Mouse (Mus musculus): ENCODE results near the gene Pde4b.

Gene Pde4b

GRCm38 (mm10) chr4:102177258-102177657, 89.9 kb downstream of the Pde4b start:
- DNase-seq (ENCODE audit: low spot score in 2 of 2) = no peak

DNA sequence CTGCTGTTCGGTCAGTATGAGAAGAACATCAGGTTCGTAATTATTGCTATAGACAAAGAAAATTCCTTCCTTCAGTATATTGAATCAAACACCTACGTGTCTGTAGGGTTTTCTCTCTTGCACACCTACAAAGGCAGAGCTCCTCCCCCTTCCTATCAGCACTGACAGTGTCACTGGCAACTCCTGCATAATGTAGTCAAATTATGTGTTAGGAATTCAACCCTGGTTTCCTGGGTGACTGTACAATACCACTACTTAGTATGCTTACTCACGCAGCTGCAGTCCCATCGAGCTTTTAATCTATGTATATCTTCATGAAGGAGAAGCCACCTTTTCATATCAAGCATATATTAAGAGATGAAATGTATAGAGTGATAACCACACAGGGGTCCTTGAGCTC, 99.5 kb downstream of the Pde4b start:
- no peak for DNase-seq (ENCODE audit: low spot score in 2 of 2)

DNA sequence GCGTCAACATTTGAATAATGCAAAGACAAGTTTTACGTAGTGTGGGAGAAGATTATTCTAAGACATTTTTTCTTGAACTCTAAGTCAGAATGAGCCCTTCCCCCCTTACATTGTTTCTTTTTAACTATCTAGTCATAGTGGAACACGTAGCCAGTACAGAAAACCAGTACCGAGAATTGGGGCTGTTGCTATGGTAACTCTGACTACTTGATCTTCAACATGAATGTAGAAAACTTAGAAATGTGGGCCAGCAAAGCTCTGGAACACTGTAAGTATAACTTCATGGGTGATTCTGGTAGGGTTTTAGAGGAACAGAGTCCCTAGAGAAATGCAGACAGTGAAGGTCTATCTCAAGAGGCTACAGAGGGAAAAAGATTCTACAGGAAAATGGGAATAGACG, 110.4 kb downstream of the Pde4b start:
- DNase-seq (ENCODE audit: low spot score in 2 of 2) = no peak

- no peak for DNase-seq (ENCODE audit: low spot score in 2 of 2)
These were observed 122.4 kb downstream of the Pde4b start for GRCm38 (mm10) chr4:102209773-102210172.

- no peak for DNase-seq (ENCODE audit: low spot score in 2 of 2)
These were observed 139.4 kb downstream of the Pde4b start for GRCm38 (mm10) chr4:102226700-102227099.

- DNase-seq (ENCODE audit: low spot score in 2 of 2) = peak; percentile 26 to 43
These were observed 141.7 kb downstream of the Pde4b start for GRCm38 (mm10) chr4:102228953-102229586.

DNA sequence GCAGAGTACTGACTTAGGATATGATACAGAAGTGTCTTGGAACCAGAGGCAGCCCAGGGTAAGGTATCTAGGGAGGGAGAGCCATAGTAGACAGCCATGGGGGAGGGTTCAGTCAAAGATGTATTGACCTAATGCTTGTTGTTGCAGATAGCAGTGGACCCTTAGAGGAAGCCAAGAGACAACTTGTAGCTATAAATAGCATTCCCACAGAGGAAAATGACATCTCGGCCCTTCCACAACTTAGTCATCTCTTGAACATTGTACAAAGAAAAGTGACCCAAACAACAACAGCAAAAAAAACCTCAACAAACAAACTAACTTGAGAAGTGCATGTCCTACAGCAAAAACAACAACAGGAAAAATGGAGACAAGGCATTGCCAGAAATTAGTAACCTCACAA, 143.6 kb downstream of the Pde4b start:
- DNase-seq (ENCODE audit: low spot score in 2 of 2) = no peak

DNA sequence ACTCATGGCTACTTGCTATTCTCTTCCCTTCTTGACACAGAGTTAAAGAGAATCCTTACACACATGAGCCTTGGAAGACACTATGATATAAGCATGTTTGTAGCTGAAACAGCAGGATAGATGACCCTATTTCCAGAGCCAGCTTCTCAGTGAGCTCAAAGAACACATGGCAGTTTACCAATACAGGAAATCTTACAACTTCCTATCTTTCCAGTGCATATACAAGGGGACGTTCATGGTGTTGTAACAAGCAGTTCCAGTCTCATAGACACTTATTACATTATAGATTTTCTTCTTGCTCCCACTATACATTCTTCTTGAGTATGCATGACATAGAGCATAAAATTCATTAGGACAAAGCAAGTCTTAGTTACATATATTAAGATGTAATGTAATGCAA, 146.3 kb downstream of the Pde4b start:
- DNase-seq (ENCODE audit: low spot score in 2 of 2) = no peak

DNA sequence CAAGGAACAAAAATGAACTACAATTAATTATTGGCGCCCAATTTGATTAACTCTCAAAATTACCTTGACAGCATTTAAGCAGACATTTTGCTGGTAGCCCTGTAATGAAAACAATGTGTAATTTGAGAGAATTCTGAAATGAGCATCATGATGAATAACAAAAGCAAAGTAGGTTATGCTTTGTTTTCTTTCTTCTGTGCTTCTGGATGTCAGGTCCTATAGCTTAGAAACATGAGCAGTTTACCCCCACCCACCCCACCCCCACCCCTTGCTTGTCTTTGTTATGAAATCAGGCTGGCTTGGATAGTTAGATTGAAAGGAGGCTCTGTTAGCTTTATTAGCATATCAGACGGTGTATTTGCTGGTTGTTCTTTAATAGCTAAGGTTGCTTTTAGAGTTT, 147.8 kb downstream of the Pde4b start:
- DNase-seq (ENCODE audit: low spot score in 2 of 2) = no peak

GRCm38 (mm10) chr4:102239102-102239501, 151.8 kb downstream of the Pde4b start:
- no peak for DNase-seq (ENCODE audit: low spot score in 2 of 2)

- no peak for DNase-seq (ENCODE audit: low spot score in 2 of 2)
These were observed 152.5 kb downstream of the Pde4b start for GRCm38 (mm10) chr4:102239657-102240390.

- no peak for DNase-seq (ENCODE audit: low spot score in 2 of 2)
These were observed 153.5 kb downstream of the Pde4b start for GRCm38 (mm10) chr4:102240754-102241427.

DNA sequence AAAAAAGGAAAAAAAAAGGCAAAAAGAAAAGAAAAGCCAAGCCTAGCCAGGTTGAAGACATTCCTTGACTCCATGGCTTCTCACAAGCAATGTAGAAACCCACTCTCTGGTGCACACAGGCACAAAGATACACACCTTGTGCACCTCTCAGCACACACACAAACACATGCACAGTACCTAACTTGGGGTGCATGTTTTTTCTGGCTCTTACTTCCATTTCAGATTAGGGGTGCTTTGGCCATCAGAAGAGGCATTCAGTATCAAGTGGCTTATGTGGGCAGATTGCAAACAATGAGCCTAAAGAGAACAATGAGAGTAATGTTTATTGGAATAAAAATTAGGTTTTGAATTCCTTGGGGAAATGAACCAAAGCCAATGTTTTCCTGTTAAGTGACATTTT, 166.7 kb downstream of the Pde4b start:
- DNase-seq (ENCODE audit: low spot score in 2 of 2) = no peak

- peak; percentile 18 to 40 for DNase-seq (ENCODE audit: low spot score in 2 of 2)
These were observed 167.3 kb downstream of the Pde4b start for GRCm38 (mm10) chr4:102254466-102255294.

GRCm38 (mm10) chr4:102255295-102255670, 167.9 kb downstream of the Pde4b start:
- DNase-seq (ENCODE audit: low spot score in 2 of 2) = no peak

DNA sequence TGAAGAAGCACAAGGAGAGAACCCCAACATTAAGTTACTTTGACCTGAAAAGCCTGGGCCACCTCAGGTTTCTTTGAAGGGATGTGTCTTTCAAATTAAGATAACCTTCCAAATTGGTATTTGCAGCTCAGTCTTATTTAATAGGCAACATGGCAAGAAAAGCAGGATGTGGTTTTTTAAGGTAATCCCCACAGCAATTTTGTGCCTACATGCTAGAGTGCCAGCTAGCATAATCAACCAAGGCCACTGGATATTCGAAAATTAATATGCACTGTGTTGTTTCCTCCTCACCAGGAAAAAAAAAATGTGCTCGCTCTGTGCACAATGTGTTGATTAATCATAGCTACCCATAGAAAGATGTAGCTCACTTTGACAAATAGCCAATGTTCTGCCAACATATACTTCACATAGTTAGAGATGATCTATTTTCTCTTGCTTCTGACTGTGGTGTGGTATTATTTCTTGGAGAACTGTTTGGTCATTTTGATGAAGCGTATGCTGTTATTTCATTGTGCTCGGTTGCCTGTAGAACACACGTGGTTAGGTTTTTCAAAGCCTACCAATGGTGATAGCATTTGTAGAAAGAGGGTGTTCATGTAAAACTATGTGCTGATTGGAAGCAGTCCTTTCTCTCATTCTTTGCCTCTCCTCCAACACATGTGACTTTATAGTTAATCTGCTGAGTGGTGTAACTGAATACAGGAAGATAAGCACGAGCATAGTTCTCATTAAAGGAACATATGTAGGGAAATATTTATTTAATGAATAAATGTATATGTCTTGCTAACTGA, 169.0 kb downstream of the Pde4b start:
- no peak for DNase-seq (ENCODE audit: low spot score in 2 of 2)

DNA sequence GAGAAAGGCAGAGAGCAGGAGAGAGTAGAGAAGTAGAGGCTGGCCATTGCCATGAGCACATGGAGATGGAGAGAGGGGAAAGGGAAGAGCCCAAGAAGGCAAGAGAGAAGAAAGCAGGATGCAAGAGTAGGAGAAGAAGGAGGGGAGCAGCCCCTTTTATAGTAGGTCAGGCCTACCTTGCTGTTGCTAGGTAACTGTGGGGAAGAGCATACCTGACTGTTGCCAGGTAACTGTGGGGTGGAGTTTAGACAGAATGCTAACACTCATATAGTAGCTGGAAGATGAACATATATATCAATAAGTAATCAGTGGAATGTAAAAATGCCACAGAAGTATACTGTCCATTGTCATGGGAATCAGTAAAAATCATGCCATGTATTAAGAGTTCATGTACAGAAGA, 172.9 kb downstream of the Pde4b start:
- no peak for DNase-seq (ENCODE audit: low spot score in 2 of 2)

DNA sequence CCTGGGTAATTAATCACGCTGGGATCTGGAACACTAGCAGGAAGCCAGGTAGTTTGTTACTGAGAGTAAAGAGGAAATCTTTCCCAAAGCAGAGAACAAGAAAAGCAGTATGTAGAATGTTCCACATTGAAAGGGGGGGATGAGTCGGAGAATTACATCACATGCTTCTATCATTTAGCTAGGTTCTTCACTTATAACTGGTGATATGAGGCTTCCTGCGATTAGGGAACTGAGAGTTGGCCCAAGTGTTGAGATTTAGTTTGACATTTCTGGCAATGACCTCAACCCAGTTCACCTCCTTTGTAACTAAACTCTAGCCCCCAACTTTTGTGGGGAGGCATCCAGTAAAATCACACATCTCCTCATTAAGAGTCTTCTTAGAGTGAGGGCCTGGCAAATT, 185.0 kb downstream of the Pde4b start:
- DNase-seq (ENCODE audit: low spot score in 2 of 2) = no peak

GRCm38 (mm10) chr4:102272749-102273148, 185.4 kb downstream of the Pde4b start:
- no peak for DNase-seq (ENCODE audit: low spot score in 2 of 2)

DNA sequence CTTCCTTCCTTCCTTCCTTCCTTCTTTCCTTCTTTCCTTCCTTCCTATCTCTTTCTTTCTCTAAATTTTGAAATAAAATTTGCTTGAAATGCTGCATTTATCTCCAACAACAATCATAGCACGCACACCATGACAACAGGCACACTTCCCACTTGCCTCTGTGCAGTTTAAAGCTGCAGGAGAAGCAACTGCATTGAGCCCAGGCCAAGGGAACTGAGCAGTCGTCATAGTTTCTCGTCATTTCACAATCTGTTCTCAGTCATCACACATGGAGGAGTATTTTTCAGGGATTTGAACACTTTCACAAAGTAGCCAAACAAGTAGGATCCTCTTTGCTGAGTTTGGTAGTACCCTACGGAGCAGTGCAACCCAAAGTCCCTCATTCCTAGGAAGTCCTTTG, 188.4 kb downstream of the Pde4b start:
- no peak for DNase-seq (ENCODE audit: low spot score in 2 of 2)

DNA sequence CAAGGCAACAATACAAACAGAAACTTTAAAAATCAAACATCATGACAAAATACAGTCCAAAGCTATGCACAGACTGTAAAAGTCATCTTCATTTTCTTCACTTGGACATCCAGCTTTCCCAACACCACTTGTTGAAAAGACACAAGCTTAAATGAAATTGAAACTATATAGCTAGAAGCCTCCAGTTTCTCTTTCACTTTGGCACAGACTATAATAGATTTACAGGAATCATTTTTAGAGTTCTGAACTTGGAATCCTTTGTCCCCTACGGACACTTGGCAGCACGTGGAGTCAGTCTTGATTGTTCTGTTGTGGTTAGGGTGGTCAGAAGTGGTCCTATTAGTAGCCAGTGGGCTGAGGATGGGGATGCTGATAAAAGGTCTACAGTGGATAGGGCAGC, 191.6 kb downstream of the Pde4b start:
- no peak for DNase-seq (ENCODE audit: low spot score in 2 of 2)
